Mouse (Mus musculus) erythroid progenitor cell, adult 5-6 weeks (primary cell): Measurements from ENCODE around the gene Synrg. TPM values are rescaled to one million over a fixed set of nuclear protein-coding genes. Genes with fewer than 3 reads are reported as not detected.

Experiments
- ATAC-seq: replicated peaks from 2 replicates; pipeline ENCODE4 v1.8.0; 2016; ENCODE audit warnings: moderate number of reproducible peaks, mild to moderate bottlenecking, moderate TSS enrichment, inconsistent platforms; ENCODE audit not compliant: poor library complexity, low FRiP score, severe bottlenecking
- total RNA-seq, 2 experiments: library from RNA; stranded (forward) in 1 of 2; stranded (reverse) in 1 of 2; fragments of 150-400 nt in 1 of 2; fragments of 186-747, 209-891 nt in 1 of 2; gene quantifications; 2 replicates each; pipeline versions ENCODE4 v1.2.3 to v1.2.4; 2015 to 2017; ENCODE audit warnings: low replicate concordance in 2 of 2

Gene Synrg
- total RNA-seq, 2 experiments from 2014 or later, result 17.6 to 21.9 TPM

GRCm38 (mm10) chr11:84028271-84029028 is 64.2 kb downstream of the Synrg start:
- no peak for ATAC-seq

- no peak for ATAC-seq
Observed at GRCm38 (mm10) chr11:84031971-84032370, 67.7 kb downstream of the Synrg start.

- no peak for ATAC-seq
Observed at GRCm38 (mm10) chr11:84032559-84032958, 68.3 kb downstream of the Synrg start.

- no peak for ATAC-seq
Observed at GRCm38 (mm10) chr11:84033671-84034070, 69.4 kb downstream of the Synrg start.

- ATAC-seq, result no peak
Observed at GRCm38 (mm10) chr11:84040621-84041020, 76.4 kb downstream of the Synrg start.

- ATAC-seq, result no peak
Observed at GRCm38 (mm10) chr11:84042808-84043762, 78.9 kb downstream of the Synrg start.

GRCm38 (mm10) chr11:84044988-84045387 is 80.8 kb downstream of the Synrg start:
- ATAC-seq, result no peak

- no peak for ATAC-seq
Observed at GRCm38 (mm10) chr11:84047270-84047669, 83.0 kb downstream of the Synrg start.

GRCm38 (mm10) chr11:84048411-84048810 is 84.2 kb downstream of the Synrg start:
- no peak for ATAC-seq

- no peak for ATAC-seq
Observed at GRCm38 (mm10) chr11:84053055-84053454, 88.8 kb downstream of the Synrg start.

- no peak for ATAC-seq
Observed at GRCm38 (mm10) chr11:84053524-84054163, 89.4 kb downstream of the Synrg start.

GRCm38 (mm10) chr11:84057418-84057817 is 93.2 kb downstream of the Synrg start:
- ATAC-seq, result no peak

- no peak for ATAC-seq
Observed at GRCm38 (mm10) chr11:84059784-84060183, 95.6 kb downstream of the Synrg start.

- no peak for ATAC-seq
Observed at GRCm38 (mm10) chr11:84060635-84061034, 96.4 kb downstream of the Synrg start.

- ATAC-seq, result no peak
Observed at GRCm38 (mm10) chr11:84061881-84062280, 97.7 kb downstream of the Synrg start.

GRCm38 (mm10) chr11:84062805-84063204 is 98.6 kb downstream of the Synrg start:
- no peak for ATAC-seq

GRCm38 (mm10) chr11:84063631-84064209 is 99.5 kb downstream of the Synrg start:
- ATAC-seq, result no peak

GRCm38 (mm10) chr11:84066071-84066481 is 101.8 kb downstream of the Synrg start:
- ATAC-seq, result no peak

GRCm38 (mm10) chr11:84066927-84067645 is 102.9 kb downstream of the Synrg start:
- ATAC-seq, result no peak
